ENCODE assay signal across 17 mouse cellular contexts in the genomic region with DNA sequence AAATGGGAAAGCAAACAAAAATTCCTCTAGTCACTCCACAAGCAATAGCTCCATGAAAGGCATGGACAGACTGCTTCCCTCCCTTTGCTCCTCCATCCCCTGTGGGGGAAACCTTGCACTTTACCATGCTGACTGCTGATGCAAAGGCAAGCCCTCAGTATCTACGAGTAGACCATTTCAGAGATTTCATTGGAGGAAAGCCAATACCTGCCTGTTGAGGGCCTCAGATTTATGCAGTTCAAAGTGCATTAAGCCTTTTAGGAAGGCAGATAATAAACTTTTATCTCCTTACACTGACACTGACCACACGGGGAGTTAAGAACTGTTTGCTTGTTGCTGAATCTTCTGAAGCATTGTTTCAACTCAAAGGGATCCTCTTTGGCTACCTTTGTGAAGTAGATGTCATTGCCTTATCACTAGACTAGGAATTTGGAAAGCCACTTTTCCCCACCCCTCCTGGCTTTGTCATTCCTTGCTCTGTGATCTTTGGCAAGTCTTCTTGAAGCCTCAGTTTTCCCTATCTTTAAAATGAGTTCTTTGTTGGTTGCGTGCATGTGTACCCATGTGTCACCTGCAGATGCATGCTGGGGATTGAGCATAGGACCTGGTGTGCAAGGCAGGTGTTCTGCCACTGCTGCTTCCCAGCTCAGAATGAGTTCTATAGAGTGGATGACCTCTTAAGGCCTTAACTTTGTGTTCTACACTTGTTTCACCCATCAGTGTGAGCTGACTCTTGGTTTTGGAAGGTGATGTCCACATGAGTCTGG.
"Had no signal": no experiment of that assay in that cellular context is flagged by ENCODE, and none has a peak within 500 bp of the region (broad histone marks: within the 10 kb centered on the region; RNA-seq: fewer than 3 reads in every experiment).

No protein-coding gene starts in this region.

- DNase-seq: kidney, postnatal 10 days; layer of hippocampus, postnatal 36 days; liver; liver, embryonic 13.5 days; liver, postnatal 0 days; lung, postnatal 14 days; retina, postnatal 1 day; thymus, adult 2 months; thymus, postnatal 25 days had no signal

- H3K9me3 ChIP-seq: limb, embryonic 12.5 days; liver, embryonic 13.5 days; lung, embryonic 15.5 days; neural tube, embryonic 12.5 days; stomach, embryonic 15.5 days had no signal

- ATAC-seq: liver, postnatal 0 days; midbrain, embryonic 16.5 days had no signal

- H3K9ac ChIP-seq: limb, embryonic 12.5 days; liver, embryonic 13.5 days; liver, postnatal 0 days; lung, embryonic 15.5 days; neural tube, embryonic 12.5 days; stomach, embryonic 15.5 days had no signal

- H3K4me2 ChIP-seq: limb, embryonic 12.5 days; liver, embryonic 13.5 days; lung, embryonic 15.5 days; midbrain, embryonic 11.5 days; neural tube, embryonic 12.5 days; stomach, embryonic 15.5 days had no signal

- H3K27ac ChIP-seq: limb, embryonic 12.5 days; liver, embryonic 13.5 days; lung, embryonic 15.5 days; macrophage; neural tube, embryonic 12.5 days; stomach, embryonic 15.5 days had no signal

- H3K4me3 ChIP-seq: limb, embryonic 12.5 days; liver, embryonic 13.5 days; lung, embryonic 15.5 days; megakaryocyte, embryonic 14.5 days; neural tube, embryonic 12.5 days; stomach, embryonic 15.5 days had no signal

- H3K27me3 ChIP-seq: limb, embryonic 12.5 days; liver, embryonic 13.5 days; lung, embryonic 15.5 days; megakaryocyte, embryonic 14.5 days; neural tube, embryonic 12.5 days; stomach, embryonic 15.5 days had no signal

- H3K4me1 ChIP-seq: liver, embryonic 13.5 days; neural tube, embryonic 12.5 days; stomach, embryonic 15.5 days had no signal
